Mouse (Mus musculus) layer of hippocampus, postnatal 14 days (tissue): ENCODE measurements around the gene Eps8l1. TPM values are rescaled to one million over a fixed set of nuclear protein-coding genes. Genes with fewer than 3 reads are reported as not detected.
"Not testable (repeated sequence)": the region's sequence is repeated elsewhere in the genome, so short reads cannot be mapped to it uniquely, and the experiment has no call there.

Source experiments
- DNase-seq, 2 experiments: peaks; one replicate each; pipeline ENCODE4 v3.0.0; 2021 to 2022; ENCODE audit warnings: low spot score in 2 of 2, mixed read lengths in 1 of 2
- long read RNA-seq, 2 experiments: library from polyadenylated mRNA; stranded (forward); transcript quantifications; one replicate each; pipeline ENCODE4 v2.0.0; 2021
- total RNA-seq, 2 experiments: library from RNA; stranded (reverse); gene quantifications; 2 replicates each; pipeline ENCODE4 v1.2.3; 2021

Gene Eps8l1
- total RNA-seq = 1 to 10 TPM; 2.8 to 4.7 TPM
- long read RNA-seq, experiment 1, partial matches to known transcripts = 1 of 1 reads
- long read RNA-seq, experiment 1, other reads (novel, unspliced or antisense) = 0 of 1 reads
- long read RNA-seq, experiment 2 = 0 reads

DNA sequence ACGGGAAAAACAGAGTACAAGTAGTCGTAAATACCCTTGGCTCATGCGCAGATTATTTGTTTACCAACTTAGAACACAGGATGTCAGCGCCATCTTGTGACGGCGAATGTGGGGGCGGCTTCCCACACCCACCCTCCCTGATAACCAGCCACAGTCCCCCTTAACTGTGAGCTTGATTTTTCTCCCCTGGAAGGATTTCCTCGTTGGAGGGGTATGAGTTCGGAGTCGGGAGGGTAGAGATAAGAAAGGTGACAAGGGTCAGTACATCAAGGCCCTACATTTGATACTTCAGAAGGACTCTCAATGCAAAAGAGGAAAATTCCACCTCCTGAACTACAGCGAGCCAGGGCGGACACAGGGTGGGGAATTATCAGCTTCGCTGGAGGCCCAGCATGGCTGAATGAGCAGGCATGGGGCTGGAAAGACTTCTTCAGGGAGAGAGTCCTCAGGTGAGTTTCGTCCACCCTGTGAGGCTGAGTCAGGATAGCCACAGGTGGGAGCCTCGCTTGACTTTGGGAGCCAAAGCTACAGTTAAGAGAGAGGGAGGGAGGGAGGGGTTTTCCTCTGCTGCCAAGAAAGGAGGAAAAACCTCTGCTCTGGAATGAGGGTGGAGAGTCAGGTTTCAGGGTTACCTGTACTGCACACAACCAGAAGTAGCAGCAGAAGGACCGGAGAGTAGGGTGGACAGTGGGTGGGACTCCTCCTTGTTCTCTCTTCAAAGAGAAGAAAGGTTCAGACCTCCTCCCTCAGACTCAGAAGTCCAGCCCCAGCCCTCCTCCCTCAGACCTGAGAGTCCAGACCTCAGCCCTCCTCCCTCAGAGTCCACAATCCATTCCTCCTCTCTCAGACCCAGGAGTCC is at the start of gene Eps8l1:
TSS of gene Eps8l1 (plus strand) at position 99 of the 859 bp plus-strand sequence.
- DNase-seq = no peak

GRCm38 (mm10) chr7:4412406-4412805 is 48.1 kb upstream of the Eps8l1 start:
- not testable (repeated sequence) for DNase-seq

GRCm38 (mm10) chr7:4419681-4420080 is 40.8 kb upstream of the Eps8l1 start:
- DNase-seq = no peak

DNA sequence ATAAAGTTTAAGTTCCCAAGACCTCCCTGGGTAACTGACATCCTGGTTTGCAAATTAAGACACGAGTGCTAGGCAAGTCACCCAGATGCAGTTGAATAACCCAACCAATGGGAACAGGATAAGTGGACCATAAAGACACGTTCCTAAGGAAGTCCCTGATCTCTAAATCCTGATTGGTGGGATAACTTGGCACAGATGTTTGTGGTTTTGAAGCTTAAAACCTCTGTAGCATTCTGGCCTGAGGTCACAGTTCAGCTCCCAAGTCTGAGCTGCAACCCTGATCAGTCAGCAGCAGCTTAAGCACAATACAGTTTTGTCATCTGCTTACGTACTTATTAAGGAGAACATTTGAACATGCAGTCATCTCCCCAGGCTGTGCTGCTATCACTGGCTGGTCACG is 40.2 kb upstream of the Eps8l1 start:
- no peak for DNase-seq

DNA sequence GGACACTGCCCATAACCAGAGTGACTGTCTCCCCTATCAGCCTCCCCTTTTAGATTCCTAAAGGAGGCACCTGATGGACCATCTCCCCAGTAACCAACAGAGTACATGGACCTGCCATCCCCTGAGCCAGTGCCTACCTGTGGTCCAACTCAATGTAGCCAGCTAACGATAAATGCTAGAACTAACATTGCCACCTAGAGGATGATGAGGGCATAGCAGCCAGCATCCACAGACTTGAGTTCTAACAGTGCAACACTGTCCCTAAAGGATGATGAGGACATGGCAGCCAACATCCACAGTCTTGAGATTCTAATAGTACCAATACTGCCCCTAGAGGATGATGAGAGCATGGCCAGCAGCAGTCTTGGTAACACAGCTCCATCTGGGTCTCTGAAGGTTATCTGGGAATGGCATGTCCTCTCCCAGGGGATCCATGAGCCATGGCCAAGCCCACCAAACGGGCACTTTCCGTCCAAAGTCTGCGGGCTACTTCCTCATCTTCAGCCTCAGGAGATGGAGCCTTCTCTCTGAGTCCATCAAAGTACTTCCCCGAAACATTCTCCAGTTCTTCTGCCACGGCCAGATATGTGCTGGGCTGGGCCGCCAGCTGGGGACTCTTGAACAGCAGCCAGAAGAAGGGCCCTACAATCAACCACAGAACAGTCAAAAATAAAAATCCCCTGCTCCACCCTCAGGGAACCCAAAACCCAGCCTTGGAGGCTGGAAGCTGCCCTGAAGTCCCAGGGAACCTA is 33.1 kb upstream of the Eps8l1 start:
- peak; percentile 86 to 95 for DNase-seq

- DNase-seq = no peak
Measured at GRCm38 (mm10) chr7:4430246-4430844, 30.1 kb upstream of the Eps8l1 start.

GRCm38 (mm10) chr7:4431548-4431947 is 28.9 kb upstream of the Eps8l1 start:
- peak; percentile 51 to 66 for DNase-seq

DNA sequence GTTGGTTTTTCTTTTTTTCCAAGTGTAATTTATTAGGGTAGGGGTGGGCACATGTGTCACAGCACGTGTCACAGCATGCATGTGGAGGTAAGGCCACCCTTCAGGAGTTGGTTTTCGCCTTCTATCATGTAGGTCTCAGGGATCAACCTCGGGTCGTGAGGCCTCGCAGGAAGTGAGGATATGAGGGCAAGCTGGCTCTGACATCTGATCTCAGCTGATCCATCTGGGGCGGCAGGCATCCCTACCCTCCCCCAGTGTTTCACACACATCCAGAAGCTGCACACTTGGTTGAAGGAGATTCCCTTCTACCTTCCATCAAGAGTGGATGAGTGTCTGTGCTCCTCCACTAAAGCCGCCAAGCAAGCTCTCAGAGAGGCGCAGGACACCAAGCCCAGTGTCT is 28.4 kb upstream of the Eps8l1 start:
- no peak for DNase-seq

- DNase-seq = no peak
Measured at GRCm38 (mm10) chr7:4437721-4438120, 22.8 kb upstream of the Eps8l1 start.

DNA sequence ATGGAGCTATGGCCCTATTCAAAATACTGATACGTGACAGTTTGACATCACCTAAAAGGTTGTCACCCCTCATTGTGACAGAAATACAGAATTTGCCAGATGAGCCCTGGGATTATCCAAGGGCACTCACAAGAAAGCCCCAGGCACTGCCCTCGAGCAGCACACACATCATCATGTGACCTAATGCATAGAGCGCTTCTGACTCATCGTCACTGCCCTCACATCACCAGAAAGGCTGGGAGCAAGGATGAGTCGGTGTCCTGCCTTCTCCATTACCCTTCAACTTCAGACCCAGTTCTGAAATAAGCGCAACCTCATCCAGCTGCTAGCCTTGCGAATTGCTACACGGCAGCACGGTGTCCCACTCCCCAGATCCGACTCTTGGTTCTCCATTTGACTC is 19.9 kb upstream of the Eps8l1 start:
- no peak for DNase-seq

- peak; percentile 92 for DNase-seq
Measured at GRCm38 (mm10) chr7:4445216-4445791, 15.2 kb upstream of the Eps8l1 start, which contains the start of gene Rdh13. Gene Rdh13, minus strand, starts transcription at chr7:4445649.

- no peak for DNase-seq
Measured at GRCm38 (mm10) chr7:4447138-4447537, 13.3 kb upstream of the Eps8l1 start.

- DNase-seq = no peak
Measured at GRCm38 (mm10) chr7:4448439-4448838, 12.0 kb upstream of the Eps8l1 start.

GRCm38 (mm10) chr7:4449211-4449610 is 11.3 kb upstream of the Eps8l1 start:
- no peak for DNase-seq

DNA sequence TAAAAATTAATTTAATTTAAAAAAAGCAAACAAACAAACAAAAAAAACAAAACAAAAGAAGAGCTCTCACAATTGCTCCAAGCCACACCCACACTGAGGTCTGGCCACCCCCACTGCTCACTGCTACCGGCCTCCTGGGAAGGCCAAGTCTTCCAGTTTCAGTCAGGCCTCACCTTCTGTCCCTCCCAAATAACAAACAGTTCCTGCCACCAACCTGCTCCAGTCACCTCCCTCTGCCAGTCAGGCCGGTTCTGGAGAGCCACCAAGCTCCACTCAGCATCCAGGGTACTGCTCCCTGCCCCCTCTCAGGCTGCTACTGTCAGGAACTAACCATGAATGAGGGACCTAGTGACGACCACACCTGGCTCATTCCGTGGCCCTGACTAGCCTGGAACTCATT is 7.8 kb upstream of the Eps8l1 start:
- DNase-seq = no peak

DNA sequence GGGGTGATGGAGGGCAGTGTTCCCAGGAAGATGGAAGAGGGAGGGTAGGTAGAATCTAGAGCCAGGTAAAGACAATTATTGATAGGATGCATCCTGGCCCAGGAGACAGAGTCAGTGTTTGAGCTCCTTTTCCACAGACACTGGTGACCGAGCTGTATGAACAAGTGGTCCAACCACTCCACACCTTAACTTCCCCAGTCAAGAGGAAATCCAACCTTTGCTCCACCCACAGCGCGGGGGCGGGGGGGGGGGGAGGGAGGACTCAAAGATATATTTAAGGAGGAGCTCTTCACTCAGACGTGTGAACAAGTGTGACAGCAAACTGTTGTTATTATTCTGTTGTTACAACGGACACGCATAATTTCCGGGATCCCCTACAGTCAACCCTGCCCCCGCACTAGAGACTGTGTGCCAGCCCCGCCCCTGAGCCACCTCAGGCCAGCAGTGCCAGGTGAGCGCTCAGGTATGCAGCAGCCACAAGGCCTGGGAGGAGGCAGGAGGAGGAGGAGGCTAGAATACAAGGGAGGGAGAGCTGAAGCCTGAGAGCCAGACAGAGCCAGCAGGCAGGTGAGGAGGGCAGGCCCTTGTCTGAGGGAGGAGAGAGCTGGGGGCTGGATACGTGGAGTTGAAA is 3.8 kb downstream of the Eps8l1 start:
- DNase-seq = no peak

DNA sequence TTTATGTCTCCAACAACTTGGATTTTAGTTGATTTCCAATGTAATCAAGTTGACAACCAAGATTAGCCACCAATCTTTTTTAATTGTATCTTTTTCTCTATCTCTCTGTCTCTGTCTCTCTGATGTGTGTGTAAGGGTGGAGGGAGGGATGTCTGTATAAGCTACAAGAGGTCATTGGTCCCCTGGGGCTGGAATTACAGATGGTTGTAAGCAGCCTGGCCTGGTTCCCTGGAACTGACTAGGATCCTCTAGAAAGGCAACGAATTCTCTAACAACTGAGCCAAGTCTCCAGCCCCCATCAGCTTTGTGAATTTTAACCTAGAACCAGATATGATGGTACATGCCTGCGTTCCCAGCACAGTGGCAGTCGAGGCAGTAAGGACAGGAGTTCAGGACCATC is 7.3 kb downstream of the Eps8l1 start:
- DNase-seq = no peak

DNA sequence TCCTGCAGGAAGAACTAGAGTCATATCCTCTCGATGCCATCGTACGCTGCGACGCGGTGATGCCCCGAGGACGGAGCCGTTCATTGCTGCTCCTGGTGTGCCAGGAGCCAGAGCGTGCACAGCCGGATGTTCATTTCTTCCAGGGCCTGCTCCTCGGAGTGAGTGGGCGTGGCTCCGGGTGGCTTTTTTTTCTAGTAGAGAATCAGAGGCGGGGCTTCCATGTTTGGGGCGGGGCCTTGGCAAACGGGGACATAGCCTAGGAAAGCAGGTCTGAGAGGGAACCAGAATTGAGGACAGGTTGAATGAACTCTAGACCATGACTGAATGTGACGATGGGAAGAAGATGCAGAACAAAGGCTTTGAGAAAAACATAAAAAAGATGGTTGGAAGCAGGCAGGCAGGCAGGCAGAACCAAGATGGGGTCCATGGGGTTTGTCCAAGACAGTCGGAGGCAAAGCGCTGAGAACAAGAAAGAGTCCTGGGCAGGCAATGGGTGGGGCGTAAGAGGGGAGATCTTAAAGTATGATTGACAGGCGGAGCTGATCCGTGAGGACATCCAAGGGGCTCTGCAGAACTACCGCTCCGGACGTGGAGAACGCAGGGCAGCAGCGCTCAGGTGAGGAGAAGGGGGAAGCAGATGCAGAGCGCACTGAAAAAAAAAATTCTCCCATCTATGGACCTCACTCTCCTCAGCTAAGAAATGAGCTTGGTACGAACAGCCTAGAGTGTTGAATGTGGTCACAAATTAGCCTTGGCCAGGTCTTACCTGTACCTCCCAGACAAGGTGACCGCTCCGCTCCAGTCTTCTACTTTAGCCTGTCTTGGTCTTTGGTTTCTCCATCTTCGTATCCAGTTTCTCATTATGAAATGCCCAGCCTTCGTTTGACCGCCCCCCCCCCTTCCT is 10.1 kb downstream of the Eps8l1 start:
- DNase-seq = peak in 1 of 2 experiments; percentile 45

GRCm38 (mm10) chr7:4471179-4471555 is 10.7 kb downstream of the Eps8l1 start:
- peak; percentile 80 to 91 for DNase-seq

DNA sequence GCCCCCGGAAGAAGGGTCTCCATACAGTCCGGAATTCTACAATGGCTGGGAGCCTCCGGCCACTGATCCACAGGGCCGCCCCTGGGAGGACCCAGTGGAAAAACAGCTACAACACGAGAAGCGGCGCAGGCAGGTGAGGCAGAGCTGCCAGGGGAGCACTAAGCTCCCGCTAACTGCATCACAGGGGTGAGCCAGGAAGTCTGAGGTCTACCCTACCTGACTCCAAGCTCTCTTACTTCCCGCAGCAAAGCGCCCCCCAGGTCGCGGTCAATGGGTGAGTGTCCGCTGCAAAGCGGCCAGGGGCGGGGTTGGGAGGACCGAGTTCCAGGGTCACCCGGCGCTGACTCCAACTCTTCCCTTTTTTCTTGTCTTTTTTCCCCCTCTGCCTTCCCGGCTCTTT is 13.5 kb downstream of the Eps8l1 start:
- DNase-seq = no peak
